Mouse (Mus musculus) midbrain, embryonic 13.5 days (tissue): ENCODE results near the gene Bcat1. TPM values are rescaled to one million over a fixed set of nuclear protein-coding genes. Genes with fewer than 3 reads are reported as not detected.
A peak's percentile ranks its signal among the peaks of the same experiment; 100 is the strongest.

Experiments used
- ATAC-seq: fragments of 200-750 bp; cut with Nextera tagmentation; 2 replicates; pipeline ENCODE4 v1.8.0; 2017; ENCODE audit warnings: mild to moderate bottlenecking, moderate TSS enrichment, moderate library complexity
- H3K27ac ChIP-seq: fragments of 300-500 bp; sonication (generic); 2 replicates; pipeline ENCODE4 v1.5.1; 2015; ENCODE audit warnings: inconsistent platforms, mild to moderate bottlenecking, moderate library complexity
- H3K27me3 ChIP-seq: fragments of 300-500 bp; sonication (generic); 2 replicates; pipeline ENCODE4 v1.6.1; 2015; ENCODE audit warnings: mild to moderate bottlenecking, inconsistent platforms
- H3K36me3 ChIP-seq: fragments of 300-500 bp; sonication (generic); 2 replicates; pipeline ENCODE4 v1.6.1; 2015; ENCODE audit warnings: mild to moderate bottlenecking, inconsistent platforms
- H3K4me1 ChIP-seq: fragments of 300-500 bp; sonication (generic); replicated peaks from 2 replicates; pipeline ENCODE4 v1.6.1; 2015; ENCODE audit warnings: inconsistent platforms
- H3K4me2 ChIP-seq: fragments of 300-500 bp; sonication (generic); replicated peaks from 2 replicates; pipeline ENCODE4 v1.6.1; 2015; ENCODE audit warnings: moderate library complexity, mild to moderate bottlenecking, inconsistent platforms
- H3K4me3 ChIP-seq: fragments of 300-500 bp; sonication (generic); replicated peaks from 2 replicates; pipeline ENCODE4 v1.5.1; 2015; ENCODE audit warnings: mild to moderate bottlenecking, inconsistent platforms
- H3K9ac ChIP-seq: fragments of 300-500 bp; sonication (generic); replicated peaks from 2 replicates; pipeline ENCODE4 v1.6.1; 2015; ENCODE audit warnings: mild to moderate bottlenecking, inconsistent platforms
- H3K9me3 ChIP-seq: fragments of 300-500 bp; sonication (generic); 2 replicates; pipeline ENCODE4 v1.6.1; 2016; ENCODE audit warnings: mild to moderate bottlenecking, inconsistent platforms
- WGBS: fragments of 180-500 bp; shearing (Covaris S2); methylation state at CpG from one replicate; pipeline ENCODE4 v1.1.7; 2015; 5-methylcytosine and 5-hydroxymethylcytosine counted together
- polyA plus RNA-seq: library from polyadenylated mRNA; unstranded; fragments of >200 nt; fragmentation: Nextera tagmentation; extraction: Ambion mirVana; gene quantifications from 2 replicates; pipeline ENCODE4 v1.2.1, GENCODE M21; 2015

Gene Bcat1
- polyA plus RNA-seq, 1 experiment from 2014 or later = 109 TPM

GRCm38 (mm10) chr6:144955887-144956547 is 120.0 kb downstream of the Bcat1 start:
- Histone ChIP-seq H3K27me3 (no peaks in the 10 kb centered on the region), H3K9me3 (no peaks in the 10 kb centered on the region), H3K4me1 (no peaks in the 10 kb centered on the region), H3K4me2 (no peak overlapping the region), H3K9ac (no peak overlapping the region), H3K27ac (no peak overlapping the region), H3K36me3 (no peaks in the 10 kb centered on the region), H3K4me3 (no peak overlapping the region)
- 75% methylated on average over 14 of the region's 14 CpGs for WGBS
- ATAC-seq = no peak

GRCm38 (mm10) chr6:144952885-144953284 is 123.1 kb downstream of the Bcat1 start:
- H3K9ac ChIP-seq = no peak overlapping the region
- WGBS = 90% methylated on average over 6 of the region's 6 CpGs

GRCm38 (mm10) chr6:144944435-144945365 is 131.3 kb downstream of the Bcat1 start:
- WGBS = 28% methylated on average over 10 of the region's 10 CpGs
- Histone ChIP-seq H3K9me3 (no peaks in the 10 kb centered on the region), H3K4me3 (no peak overlapping the region), H3K27me3 (no peaks in the 10 kb centered on the region), H3K4me2 (no peak overlapping the region), H3K4me1 (peaks cover 17% of the 10 kb centered on the region), H3K36me3 (no peaks in the 10 kb centered on the region), H3K9ac (no peak overlapping the region), H3K27ac (peak overlapping the region; percentile 25)
- peak; percentile 81 for ATAC-seq

More at GRCm38 (mm10) chr6:144952885-144953284, 123.1 kb downstream of the Bcat1 start:
- Histone ChIP-seq H3K27me3 (no peaks in the 10 kb centered on the region), H3K36me3 (no peaks in the 10 kb centered on the region), H3K27ac (no peak overlapping the region), H3K4me1 (no peaks in the 10 kb centered on the region), H3K4me2 (no peak overlapping the region), H3K4me3 (no peak overlapping the region), H3K9me3 (no peaks in the 10 kb centered on the region)
- ATAC-seq = no peak

Other genes starting within 250 kb of the Bcat1 start
- gene Lrmp, start 39.5 kb upstream of the Bcat1 start, polyA plus RNA-seq = 0.51 and 0.85 TPM in 2 replicates
- gene Casc1, start 134.8 kb upstream of the Bcat1 start, polyA plus RNA-seq = 0.58 and 1.2 TPM in 2 replicates
- gene Etfrf1, start 134.9 kb upstream of the Bcat1 start, polyA plus RNA-seq = 33.8 and 36.4 TPM in 2 replicates
- gene Kras, start 174.1 kb upstream of the Bcat1 start, polyA plus RNA-seq = 90.9 and 92.3 TPM in 2 replicates